Mouse (Mus musculus): Measurements from ENCODE around the gene Tmem211.

Gene Tmem211

DNA sequence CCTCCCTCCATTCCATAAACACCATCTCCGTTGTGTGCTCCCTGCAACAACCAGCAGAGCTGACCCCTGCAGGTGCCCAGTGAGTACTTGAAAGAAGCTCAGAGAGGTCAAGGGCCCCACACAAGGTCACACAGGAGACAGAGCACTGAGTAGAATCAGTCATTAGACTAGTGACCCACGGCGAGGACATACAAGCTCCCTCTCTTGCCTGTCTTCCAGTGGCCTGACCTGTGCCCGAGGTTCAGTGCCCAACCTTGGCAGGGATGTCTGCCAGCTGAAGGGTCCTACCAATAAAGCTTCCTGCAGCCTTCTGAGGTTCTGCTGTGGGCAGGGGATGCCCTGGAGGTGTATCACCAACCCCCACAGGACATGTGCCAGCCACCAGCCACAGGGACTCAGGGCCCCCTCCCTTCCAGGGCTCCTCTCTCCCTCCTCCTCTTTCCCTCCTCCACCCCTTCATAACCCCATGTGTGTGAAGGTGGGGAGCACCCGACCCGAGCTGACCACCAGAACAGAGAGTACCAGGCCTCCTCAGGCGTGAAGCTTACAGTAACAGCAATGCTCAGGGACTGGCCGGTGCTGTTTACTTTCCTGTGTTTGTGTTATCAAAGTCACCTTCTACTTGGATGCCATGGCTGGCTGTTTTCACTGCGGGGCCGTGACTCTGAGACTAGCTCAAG, 14.4 kb upstream of the Tmem211 start:
- DNase-seq (ENCODE audit: low spot score in 2 of 2) = no peak

DNA sequence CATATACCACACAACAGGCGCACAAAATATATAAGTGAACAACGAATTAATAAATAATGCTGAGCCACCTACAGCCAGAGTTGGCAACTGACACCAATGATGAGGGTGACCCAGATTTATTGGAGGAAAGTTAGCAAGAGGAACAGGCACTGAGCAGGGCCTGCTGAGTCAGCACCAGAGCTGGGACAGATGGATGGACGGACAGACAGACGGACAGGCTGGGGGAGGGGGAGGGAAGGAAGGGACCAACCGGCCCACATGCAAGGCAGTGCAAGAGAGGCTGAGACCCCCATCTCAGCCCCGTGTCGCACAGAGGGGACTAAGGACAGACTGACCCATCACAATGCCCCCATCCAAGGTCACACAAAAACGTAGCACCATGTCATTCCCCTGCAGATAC, 12.7 kb upstream of the Tmem211 start:
- DNase-seq (ENCODE audit: low spot score in 2 of 2) = no peak

- no peak for DNase-seq (ENCODE audit: low spot score in 2 of 2)
These were observed 12.3 kb upstream of the Tmem211 start for GRCm38 (mm10) chr5:113214455-113214854.

DNA sequence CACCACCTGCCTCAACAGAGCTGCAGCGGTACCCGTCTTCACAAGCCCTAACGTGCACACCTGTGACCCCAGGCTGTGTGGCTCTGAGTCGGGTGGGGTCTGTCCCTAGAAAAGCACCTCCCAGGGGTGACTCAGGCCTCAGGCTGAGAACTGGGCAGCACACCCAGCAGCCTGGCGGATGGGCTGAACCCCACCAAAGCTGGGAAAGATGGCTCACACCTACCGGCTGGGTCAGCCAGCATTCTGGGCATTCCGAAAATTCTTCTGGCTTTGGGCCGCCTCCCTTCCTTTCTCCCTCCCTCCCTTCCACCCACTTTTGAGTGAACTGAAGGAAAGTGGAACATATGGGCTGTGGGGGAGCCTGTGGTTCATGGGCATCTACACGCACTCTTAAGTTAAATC, 11.1 kb upstream of the Tmem211 start:
- DNase-seq (ENCODE audit: low spot score in 2 of 2) = no peak

GRCm38 (mm10) chr5:113216328-113216960, 10.3 kb upstream of the Tmem211 start:
- DNase-seq (ENCODE audit: low spot score in 2 of 2) = no peak

GRCm38 (mm10) chr5:113217076-113217475, 9.6 kb upstream of the Tmem211 start:
- DNase-seq (ENCODE audit: low spot score in 2 of 2) = no peak

DNA sequence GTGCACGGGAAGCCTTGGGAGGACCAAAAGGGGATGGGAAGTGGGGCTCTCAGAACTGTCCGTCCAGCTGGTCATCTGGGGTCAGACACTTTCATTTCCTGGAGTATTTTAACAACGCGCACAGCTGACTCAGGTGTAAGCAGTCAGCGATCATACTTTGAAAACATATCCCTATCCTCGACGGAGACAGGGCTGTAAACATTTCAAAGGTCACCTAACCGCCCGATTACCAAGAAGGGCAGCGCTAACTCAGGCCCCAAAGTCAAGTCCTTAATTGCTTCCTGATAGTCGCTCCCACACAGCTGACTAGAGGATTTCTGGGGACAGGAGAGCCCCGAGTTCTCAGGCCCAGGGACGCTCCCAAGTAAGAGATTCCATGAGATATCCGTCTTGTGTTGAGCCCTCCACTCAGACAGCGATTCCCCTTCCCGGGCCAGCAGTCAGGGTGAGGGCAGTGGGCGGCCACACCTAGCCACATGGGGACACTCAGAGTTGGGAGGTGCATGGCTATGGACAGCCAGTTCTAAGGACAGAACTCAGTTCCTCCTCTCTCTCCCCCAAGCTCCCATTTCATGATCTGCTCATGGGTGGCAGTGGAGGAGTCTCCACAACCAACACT, 8.0 kb upstream of the Tmem211 start:
- DNase-seq (ENCODE audit: low spot score in 2 of 2) = no peak

- DNase-seq (ENCODE audit: low spot score in 2 of 2) = no peak
These were observed 7.3 kb upstream of the Tmem211 start for GRCm38 (mm10) chr5:113219450-113219849.

- DNase-seq (ENCODE audit: low spot score in 2 of 2) = no peak
These were observed 6.8 kb upstream of the Tmem211 start for GRCm38 (mm10) chr5:113219876-113220275.

DNA sequence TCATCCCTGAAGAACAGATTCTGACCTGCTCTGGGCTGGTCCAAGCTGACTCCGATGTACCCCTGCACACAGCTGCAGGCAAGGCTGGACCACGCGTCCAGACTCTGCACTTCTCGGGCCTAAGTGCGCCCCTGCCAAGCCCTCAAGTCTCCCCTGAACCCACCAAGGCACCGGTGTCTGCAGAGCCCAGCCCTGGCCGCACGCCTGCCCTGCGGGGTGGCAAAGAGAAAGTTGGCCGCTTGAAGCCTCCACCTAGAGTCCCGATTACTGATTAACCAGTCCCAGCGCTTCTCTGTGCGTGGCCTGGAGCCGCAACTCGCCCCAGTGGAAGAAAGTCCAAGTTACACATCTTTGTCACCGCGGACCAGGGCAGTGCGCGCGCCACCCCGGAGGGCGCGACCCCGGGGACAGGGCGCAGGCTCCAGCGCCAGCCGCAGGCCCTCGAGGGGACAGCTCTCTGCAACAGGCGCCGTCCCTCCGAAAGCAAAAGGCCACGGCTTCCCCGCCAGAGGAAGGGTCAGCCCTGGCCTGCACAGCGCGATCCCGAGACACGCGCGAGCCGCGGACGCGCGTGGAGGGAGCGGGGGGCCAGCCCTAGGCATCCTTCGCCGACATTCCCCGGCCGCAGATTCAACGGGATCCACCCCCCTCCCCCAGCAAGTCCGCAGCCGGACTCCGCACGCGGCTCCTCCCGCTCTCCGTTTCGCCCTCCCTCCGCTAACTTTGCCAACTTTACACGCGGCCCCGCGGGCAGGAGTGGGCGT, 6.1 kb upstream of the Tmem211 start:
- no peak for DNase-seq (ENCODE audit: low spot score in 2 of 2)

- peak; percentile 78 to 82 for DNase-seq (ENCODE audit: low spot score in 2 of 2)
These were observed 5.4 kb upstream of the Tmem211 start, which contains the start of gene 2900026A02Rik for GRCm38 (mm10) chr5:113221147-113221865. TSS of gene 2900026A02Rik (minus strand) at chr5:113221236.

DNA sequence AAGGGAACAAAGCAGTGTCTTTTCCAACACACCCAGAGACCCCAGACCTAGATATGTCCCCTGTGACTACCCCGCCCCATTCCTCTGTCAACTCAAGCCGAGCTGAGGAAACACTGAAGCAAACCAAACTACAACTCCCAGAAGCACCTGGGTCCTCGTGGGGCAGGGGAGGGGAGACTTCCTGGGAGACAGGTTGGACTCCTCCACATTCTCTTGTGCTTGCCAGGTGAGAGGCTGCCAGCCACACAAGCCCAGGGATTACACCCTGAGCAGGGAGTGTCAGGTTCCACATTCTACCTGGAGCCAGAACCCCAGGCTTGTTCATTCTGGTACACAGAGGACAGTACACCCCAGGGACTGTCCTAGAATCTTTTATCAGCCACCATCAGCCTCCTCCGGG, 2.8 kb upstream of the Tmem211 start:
- DNase-seq (ENCODE audit: low spot score in 2 of 2) = no peak

- DNase-seq (ENCODE audit: low spot score in 2 of 2) = no peak
These were observed 1.4 kb upstream of the Tmem211 start for GRCm38 (mm10) chr5:113225271-113225670.

- DNase-seq (ENCODE audit: low spot score in 2 of 2) = no peak
These were observed 848 bp upstream of the Tmem211 start for GRCm38 (mm10) chr5:113225686-113226435.

- no peak for DNase-seq (ENCODE audit: low spot score in 2 of 2)
These were observed 3.5 kb downstream of the Tmem211 start for GRCm38 (mm10) chr5:113230196-113230595.

GRCm38 (mm10) chr5:113249263-113249930, 22.7 kb downstream of the Tmem211 start:
- no peak for DNase-seq (ENCODE audit: low spot score in 2 of 2)

DNA sequence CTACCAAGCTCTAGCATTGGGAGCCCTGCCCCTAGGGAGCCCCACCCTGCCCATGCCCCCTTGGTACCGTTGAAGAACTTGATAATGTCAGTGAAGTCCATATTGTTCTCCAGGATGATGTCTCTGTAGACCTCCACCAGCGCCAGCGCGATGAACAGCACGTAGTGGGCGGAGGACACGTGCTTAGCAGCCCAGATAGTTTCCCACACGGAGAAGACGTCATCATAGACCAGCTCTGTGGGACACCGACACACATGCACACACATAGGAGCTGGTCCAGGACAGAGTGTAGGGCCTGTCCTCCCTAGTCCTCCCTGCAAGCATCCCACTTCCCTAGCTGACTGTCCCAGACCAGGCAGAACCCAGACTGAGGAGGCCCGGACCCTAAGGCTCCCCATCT, 24.1 kb downstream of the Tmem211 start:
- DNase-seq (ENCODE audit: low spot score in 2 of 2) = no peak

DNA sequence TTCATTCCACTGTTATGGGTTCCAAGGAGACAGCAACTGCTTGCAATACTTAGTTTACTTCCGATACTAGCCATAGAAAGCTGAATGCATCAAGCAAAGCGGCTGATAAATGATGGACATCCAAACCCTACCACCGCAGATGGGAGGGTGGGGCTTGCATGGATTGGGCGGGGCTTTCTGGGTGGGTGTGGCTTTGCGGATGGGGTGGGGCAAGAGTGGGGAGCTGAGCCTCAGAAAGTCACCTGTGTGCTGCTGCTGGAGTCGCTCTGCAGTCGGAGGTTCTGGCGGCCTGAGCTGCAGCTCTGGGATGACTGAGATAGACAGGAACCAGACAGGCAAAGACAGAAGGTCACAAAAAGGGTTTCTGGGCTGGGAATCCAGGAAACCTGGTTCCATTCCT, 38.9 kb downstream of the Tmem211 start:
- DNase-seq (ENCODE audit: low spot score in 2 of 2) = no peak

DNA sequence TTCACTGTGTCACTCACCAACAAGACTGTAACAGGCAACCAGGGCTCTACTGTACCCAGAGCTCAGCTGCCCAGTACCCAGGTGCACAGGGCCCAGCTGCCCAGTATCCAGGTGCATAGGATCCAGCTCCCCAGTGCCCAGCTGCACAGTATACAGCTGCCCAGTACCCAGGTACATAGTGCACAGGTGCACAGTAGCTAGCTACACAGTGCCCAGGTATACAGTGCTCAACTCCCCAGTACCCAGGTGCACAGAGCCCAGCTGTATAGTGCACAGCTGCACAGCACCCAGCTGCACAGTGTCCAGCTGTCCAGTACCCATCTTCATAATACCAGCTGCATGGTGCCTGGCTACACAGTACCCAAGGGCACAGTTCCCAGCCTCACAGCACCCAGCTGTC, 41.5 kb downstream of the Tmem211 start:
- DNase-seq (ENCODE audit: low spot score in 2 of 2) = no peak

GRCm38 (mm10) chr5:113270043-113270442, 43.3 kb downstream of the Tmem211 start:
- no peak for DNase-seq (ENCODE audit: low spot score in 2 of 2)
